Mouse (Mus musculus) CD4-positive, CD25-positive, alpha-beta regulatory T cell, adult 4 months (primary cell): ENCODE measurements around the gene Rom1. TPM values are rescaled to one million over a fixed set of nuclear protein-coding genes. Genes with fewer than 3 reads are reported as not detected.
"Not testable (repeated sequence)": the region's sequence is repeated elsewhere in the genome, so short reads cannot be mapped to it uniquely, and the experiment has no call there.

Experiments used
- ATAC-seq: one replicate; pipeline ENCODE4 v1.8.0; 2017
- polyA plus RNA-seq, 2 experiments: library from polyadenylated mRNA; unstranded; fragments of 100-300 nt; shearing (Covaris generic); gene quantifications; one replicate each; pipeline ENCODE4 v1.2.1; 2017

The Rom1 gene
- polyA plus RNA-seq: 1 to 10 TPM; 5.1 to 9.2 TPM

DNA sequence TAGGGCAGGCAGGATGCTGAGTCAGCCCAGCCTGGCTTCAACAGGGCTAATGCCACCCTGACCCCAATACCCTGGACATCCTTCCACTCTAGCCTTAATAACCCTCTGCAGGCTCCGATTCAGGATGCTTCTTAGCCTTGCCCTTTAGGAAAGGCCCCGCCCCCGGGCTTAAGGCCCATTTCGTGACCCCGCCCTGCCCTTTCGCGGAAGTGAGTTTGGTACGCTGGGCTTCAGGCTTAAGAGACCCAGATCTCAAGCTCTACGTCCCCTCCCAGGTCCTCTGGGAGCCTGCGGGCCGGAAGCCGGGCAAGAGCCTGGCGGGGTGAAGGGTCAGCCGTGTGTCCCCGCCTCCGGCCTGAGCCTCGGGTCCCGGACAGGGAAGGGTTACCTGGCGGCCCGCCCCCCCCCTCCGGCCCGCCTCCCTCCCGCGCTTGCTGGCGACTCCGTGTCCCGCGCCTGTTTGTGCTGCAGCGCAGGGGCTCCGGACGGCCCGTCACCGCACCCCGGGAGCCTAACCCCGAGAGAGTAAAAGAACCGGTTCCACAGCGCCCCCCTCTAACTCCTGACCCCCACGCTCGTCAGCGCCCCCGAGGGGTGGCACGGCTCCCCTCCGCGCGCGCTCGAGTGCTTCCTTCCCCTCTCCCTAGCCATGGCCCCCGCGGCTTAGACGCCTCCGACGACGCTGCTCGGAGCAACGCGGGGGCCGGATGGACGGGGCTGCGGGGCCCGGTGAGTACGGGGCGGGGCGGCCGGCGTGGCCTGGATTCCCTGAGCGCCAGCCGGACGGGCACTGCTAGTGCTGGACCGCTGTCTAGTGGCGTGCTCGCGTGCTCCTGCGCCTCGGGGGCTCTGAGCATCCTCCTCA, at the start of gene Rom1, which contains the start of gene Eml3:
TSS of gene Rom1 (minus strand) at position 133 of the 865 bp plus-strand sequence.
TSS of gene Eml3 (plus strand) at position 329 of the 865 bp plus-strand sequence.
- ATAC-seq: peak; percentile 70

DNA sequence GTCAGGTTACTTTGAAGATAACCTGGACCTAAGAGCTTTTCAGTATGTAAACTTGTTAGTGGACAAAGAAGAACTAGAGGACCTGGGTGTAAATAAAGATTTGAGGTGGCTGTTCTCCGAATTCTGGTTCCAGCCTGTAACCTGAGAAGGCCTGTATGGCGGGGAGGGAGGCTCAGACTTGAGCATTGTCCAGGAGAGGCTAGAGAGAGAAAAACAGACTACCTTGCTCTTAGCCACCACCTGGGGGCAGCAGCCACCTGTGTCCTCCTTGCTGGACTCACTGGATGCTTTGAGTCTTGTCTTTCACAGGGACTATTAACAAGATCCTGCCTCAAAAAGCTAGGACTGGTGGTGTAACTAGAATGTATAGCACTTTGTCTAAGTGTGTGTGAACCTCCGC, 47.4 kb upstream of the Rom1 start:
- ATAC-seq: peak; percentile 74

DNA sequence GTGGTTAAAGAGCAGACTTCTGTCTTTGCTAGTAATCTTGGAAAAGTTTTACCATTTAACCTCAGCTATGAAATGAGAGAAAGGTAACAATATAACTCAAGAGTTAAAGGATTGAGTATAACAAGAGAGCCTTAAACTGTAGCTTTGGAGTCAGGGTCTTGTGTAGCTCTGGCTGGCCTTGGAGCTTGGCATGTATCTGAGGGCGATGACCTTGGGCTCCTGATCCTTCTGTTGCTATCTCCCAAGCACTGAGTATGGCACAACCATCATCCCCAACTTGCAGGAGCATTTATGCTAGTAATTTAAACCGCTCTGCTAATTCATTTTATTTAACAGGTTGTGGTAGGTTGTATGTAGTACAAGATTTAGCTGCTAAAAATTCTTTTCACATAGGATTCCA, 46.3 kb upstream of the Rom1 start:
- ATAC-seq: no peak

DNA sequence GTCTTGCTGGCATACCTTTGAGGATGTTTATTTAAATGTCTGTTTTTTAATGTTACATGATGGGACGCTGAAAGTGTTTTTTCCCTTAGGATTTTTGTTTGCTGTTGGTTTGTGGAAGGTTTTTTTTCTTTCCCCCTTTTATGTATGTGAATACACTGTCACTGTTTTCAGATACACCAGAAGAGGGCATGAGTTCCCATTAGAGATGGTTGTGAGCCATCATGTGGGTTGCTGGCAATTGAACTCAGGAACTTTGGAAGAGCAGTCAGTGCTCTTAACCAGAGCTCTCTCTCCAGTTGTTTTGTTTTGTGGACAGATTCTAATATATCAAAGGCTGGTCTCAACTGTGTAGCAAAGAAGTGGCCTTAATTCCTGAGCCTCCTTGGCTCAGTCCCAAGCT, 45.5 kb upstream of the Rom1 start:
- no peak for ATAC-seq

DNA sequence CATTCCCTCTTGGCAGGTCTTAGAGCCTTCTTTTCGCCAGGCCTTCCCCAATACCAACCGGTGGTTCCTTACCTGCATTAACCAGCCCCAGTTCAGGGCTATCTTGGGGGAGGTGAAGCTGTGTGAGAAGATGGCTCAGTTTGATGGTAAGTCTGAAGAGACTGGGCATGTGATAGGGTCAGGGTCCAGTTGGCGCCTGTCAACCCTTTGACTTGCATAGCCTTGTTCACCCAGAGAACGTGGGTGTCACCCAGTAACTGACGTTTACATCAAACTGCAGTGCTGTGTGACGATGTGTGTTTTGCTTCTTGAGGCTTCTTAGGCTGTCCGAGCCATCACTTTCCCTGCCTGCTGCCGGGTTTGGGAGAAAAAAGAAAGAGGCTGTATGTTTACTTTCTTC, 43.3 kb upstream of the Rom1 start:
- ATAC-seq: not testable (repeated sequence)

DNA sequence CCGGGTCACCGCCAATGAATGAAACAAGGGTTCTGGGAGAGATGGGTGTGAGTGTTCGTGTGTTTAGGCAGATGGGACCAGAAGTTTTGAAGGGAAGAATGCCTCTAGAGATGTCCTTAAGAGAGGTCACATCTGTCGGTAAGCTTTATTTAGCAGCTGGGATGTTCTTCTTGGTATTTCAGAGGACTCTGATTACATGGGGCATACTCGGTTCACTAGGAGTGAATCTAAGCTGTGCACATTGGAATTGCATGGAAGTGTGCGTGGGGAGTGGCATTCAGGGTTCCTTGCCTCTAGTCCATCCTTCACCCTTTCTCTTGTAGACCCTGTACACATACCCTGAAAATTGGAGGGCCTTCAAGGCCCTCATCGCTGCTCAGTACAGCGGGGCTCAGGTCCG, 38.7 kb upstream of the Rom1 start:
- no peak for ATAC-seq

DNA sequence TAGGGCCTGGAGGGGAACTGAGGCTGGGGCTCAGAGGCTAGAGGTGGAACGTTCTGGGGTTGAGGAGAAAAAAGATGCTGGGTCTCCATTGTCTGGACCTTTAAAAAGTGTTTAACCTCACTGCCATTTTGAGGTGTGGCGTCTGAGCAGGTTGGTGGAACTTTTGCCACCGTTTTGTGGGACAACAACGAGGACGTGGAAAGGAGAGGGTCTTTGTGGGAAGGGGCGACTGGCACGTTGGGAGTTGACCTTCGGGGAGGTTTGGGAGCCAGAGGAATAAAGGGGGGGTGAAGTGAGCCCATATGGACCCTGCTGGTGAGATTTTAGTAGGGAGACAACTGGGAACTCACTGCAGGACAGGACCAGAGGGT, 38.2 kb upstream of the Rom1 start:
- no peak for ATAC-seq

DNA sequence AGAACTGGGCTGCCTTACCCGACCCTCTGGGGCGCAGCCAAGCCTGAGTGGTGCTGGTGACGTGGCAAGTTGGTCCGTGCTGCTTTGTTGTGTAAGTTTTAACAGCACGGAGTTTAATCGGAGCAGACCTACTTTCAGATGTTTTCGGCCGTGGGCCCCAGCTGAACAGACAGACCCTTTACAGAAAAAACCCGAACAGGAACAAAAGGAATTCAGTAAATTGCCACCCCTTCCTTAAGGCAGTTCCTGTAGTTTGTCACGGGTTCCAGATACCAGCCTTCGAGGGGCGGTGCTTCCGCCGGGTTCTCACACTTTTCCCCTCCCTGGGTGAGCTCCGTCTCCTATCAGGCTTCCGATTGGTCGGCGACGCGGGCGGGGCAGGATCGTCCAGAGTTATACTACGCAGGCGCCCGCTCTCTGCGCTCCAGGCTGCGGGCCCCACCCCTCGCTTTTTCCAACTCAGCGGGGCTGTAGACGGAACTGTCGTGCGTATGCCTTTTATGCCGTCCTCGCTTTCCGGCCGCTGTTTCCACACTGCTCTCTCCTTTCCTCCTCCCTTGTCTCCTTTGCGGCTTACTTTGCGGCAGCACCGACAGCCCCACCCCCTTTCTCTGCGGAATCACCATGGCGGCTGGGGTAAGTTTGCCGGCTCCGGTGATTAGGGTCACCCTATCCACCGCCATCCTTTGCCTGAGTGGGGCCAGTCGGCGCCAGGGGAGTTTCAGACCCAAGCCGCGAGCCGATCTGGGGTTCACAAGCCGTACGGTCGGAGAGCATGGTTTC, 37.6 kb upstream of the Rom1 start, which contains the start of gene Eef1g:
TSS of gene Eef1g (plus strand) at position 452 of the 783 bp plus-strand sequence.
- ATAC-seq: peak; percentile 96

DNA sequence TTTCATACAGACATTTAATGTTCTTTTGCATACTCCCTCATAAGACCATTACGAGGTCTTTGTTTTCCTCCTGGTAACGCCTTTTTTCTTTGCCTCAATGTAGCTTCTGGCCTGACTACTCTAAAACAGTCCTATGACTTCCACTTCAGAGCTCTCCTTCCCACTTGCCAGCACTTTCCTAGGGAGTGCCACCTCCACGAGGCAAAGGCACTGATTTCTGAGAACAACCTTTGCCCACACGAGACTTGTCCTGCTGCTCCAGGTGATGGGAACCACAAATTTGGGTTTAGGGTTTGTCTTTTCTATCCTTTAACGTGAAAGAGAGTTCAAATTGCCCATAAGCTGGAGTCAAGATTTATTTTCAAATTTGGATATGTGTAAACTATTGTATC, 37.0 kb upstream of the Rom1 start:
- no peak for ATAC-seq

DNA sequence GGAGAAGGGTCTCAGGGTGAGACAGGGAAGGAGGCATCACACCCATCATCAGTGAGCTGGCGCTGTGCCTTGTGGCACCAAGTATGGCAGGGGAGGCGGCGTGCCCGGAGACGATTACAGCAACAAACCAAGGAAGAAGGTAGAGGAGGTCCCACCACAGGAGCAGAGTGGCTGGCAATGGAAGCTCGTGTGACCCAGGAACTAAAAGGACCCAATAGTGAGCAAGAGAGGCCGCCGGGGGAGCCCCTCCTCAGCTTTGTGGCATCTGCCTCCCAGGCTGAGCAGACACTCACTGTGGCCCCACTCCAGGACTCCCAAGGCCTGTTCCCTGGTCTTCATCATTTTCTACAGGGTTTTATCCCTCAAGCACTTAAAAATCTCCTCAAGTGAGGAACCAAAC, 36.6 kb upstream of the Rom1 start:
- ATAC-seq: no peak

DNA sequence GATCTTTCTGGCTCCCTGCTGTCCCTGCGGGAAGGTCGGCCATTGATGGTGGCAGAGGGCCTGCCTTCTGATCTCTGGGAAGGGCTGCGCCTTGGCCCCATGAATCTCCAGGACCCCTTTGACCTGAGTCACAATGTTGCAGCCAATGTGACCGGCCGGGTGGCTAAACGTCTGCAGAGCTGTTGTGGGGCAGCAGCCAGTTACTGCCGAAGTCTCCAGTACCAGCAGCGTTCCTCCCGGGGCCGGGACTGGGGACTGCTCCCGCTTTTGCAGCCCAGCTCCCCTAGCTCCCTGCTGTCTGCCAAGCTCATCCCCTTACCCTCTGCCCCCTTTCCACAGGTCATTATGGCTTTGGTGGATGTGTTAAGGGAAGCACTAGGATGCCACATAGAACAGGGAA, 35.9 kb upstream of the Rom1 start:
- no peak for ATAC-seq

DNA sequence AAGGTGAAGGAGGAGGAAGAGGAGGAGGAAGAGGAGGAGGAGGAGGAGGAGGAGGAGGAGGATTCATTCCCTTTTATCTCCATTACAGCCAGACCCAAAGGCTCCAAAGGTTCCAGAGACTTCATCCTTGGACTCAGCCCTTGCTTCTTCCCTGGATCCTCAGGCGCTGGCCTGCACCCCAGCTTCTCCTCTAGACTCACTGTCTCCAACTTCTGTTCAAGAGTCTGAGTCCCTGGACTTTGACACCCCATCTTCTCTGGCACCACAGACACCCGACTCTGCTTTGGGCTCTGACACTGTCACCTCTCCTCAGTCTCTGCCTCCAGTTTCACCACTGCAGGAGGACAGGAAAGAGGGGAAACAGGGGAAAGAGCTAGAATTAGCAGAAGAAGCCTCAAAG, 33.1 kb upstream of the Rom1 start:
- no peak for ATAC-seq

DNA sequence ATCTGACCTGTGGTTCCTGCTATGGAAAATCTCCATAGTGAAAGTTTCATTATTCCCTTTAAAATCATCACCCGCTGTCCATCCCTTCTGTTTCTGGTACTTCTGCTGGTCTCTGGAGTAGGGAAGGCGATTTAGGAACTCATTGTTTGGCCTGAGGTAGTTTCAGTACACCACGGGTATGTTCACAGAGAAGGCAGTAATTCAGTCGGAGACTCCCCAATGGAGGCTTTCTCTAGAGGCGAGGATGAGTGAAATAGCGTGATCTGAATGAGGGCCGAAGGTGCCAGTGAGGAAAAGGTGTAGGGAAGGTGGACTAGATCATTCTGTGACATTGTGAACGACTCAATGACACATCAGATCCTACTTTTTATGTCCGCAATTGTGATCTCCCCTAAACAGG, 25.0 kb upstream of the Rom1 start:
- no peak for ATAC-seq

DNA sequence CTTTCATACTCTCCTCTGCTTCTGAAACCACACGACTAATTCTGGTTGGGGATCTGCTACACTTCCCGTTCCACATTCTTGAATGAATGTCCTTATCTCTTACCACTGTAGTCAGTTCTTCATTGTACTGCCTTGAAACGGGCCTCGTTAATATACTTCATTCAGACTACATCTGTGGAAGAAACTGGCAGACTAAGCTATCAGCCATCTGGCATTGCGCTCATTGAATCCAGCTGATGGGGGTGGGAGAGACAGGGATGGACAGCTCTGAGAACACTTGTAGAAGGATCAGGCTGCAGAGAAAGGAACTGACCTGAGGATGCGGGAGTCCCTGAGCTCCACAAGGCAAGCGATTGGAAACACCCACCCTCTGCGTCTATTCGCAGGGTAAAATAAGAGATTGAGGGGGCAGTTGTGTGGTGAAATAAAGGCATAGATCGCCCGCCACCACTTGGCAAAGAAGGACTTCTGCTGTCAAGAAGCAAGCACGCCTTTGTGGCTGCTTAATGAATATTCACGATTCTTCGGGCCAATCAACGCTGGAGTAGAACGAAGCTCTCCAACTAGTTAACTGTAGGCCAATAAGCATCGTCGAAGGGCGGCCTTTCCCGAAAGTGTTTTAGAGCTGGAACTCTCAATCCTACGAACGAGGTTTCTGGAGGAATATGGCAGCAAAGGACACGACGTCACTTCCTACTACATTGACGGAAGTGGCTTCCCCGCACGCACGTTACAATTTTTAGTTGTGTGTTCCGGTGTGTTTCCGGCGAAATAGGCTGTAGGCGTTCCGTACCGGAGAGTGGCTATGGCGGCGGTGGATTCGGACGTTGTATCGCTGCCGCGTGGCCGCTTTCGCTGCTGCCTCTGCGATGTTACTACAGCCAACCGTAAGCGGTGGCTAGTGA, 24.2 kb upstream of the Rom1 start, which contains the start of gene Tut1:
TSS of gene Tut1 (plus strand) at position 713 of the 905 bp plus-strand sequence.
- peak; percentile 96 for ATAC-seq

DNA sequence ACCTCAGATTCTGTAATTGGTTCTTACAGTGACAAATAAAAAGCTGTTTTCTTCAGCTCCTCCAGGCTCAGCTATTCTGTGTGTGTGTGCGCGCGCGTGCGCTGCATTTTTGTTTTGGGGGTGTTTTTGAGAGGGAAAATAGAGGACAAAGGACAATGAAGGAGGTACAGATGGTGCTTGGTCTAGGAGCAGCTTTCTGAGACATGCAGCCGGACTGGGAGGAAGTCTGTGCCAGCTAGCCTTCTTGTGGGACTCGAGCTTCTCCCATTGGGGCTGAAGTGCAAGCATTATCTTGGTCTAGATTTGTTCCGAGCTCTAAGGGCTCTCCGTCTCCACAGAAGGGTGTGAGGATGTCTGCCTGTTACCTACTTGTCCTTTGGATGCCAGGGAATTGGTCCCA, 23.1 kb upstream of the Rom1 start:
- ATAC-seq: no peak

DNA sequence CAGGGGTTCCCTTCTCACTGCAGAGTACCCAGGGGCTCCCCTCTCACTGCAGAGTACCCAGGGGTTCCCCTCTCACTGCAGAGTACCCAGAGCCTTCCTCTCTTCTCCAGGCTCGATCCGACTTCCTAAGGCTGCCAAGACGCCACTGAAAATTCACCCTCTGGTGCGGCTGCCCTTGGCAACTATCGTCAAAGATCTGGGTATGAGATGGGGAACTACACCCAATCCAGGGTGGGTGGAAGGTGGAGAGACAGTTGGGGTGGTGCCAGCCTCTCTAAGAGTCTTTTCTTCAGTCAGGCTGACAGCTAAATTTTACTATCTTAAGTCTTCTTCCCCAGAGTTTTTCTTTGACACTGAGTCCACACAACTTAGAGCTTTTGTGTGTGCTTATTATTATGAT, 21.0 kb upstream of the Rom1 start:
- no peak for ATAC-seq

DNA sequence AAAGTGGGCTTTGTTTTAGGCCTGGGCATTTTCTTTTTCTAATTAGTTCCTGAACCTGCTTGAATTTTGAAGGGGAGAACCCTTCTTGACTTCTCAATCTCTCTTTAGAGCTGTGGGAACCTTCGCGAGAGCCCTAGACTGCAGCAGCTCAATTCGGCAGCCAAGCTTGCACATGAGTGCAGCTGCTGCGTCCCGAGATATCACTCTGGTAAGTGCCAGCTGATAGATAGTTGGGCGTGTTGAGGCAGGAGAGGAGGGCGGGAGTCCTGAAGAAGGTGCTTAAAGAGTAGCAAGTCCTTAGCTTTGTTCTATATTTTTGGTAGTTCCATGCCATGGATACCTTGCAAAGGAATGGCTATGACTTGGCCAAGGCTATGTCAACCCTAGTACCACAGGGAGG, 17.8 kb upstream of the Rom1 start:
- ATAC-seq: no peak

DNA sequence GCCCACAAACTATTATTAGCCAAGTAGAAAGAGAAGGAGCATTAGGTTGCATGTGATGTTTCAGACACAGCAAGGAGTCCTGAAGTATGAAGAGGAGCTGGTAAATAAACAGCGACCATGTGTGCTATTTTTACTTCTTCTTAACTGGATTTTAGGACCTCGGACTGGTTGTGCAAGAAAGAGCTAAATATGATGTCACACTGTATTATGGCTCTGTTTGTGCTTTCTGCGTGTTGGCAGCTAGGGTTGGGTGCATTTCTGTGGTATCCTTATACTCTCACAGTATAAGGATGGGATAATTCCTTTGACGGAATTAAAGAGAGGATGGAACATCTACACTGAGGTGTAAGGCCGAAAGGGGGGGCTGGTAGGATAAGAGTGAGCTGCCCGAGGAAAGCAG, 16.1 kb upstream of the Rom1 start:
- ATAC-seq: no peak

DNA sequence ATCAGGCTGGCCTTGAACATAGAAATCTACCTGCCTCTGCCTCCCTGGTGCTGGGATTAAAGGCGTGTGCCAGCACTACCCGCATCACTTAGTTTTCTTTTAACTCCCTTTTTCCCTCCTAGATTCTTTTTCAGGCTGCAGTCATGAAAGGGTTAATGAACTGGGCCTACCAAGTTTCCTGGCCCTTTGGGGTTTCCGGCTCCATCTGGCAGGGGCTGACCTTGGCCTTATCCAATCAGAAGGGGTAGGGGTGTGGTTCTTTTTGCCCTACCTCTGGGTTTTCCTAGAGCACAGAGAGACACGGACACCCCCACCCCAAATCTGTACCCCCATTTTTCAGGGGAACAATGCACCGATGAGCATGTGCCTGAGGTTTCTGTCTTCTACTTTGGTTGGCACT, 15.6 kb upstream of the Rom1 start:
- no peak for ATAC-seq

DNA sequence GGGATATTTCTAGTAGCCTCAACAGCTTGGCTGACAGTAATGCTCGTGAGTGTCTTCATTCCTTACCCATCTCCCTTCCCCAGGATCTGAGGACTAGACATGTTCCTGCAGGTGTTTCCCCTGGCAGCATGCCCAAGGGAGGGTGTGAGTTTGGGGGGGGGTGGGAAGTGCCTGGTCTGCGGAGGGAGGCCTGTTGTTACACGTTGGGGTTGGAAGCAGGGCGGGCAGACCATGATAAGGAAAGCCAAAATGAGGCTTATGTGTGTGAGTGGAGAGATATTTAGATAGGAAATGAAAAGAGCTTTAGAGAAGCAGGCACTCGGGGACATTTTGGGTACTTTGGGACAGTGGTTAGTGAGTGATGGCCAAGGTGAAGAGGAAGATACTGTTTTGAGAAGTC, 14.9 kb upstream of the Rom1 start:
- no peak for ATAC-seq

DNA sequence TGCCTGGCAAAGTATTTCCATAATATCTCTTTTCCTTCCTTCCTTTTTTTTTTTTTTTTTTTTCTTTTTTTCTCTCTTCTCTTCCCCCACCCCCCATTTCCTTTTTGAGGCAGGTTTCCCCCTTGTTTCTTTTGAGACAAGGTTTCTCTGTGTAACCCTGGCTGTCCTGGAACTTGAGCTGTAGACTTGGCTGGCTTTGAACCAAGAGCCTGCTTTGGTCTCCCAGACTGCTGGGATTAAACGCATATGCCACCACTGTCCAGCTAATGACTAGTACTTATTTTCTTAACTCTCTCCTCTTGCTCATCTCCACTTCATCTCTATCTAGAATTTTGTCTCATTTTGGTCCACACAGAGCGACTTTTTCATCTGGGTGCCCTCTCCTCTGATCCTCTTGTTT, 13.9 kb upstream of the Rom1 start:
- no peak for ATAC-seq

DNA sequence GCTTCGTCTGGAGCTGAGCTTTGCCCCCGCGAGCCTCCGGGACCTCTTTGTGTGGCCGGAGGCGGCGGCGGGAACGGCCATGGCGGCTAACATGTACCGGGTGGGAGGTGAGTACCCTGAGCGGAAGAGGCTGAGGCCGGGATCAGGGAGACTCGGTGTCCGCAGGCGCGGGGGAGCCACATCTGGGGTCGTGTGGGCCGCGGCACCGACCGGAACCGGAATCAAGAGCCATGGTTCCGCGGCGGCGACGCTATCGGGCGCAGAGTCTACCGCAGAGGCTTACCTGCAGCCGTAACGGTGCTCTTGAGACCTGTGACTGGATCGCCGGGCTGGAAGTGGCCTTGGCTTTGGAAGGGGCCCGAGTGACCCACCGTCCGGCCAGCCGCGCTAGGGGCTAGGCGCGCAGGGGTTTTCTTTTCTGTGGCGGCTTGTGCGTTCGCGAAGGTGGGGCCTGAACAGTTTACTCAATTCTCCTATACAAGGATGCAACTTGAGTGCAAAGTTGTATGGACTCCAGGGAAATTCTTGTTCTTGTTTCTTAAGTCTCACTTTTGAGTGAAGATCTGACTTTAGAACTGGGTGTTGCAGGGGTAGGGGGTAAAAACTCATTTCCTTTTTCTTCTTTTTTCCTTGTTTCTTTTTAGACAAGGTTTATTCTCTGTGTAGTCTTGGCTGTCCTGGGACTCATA, 13.3 kb upstream of the Rom1 start:
- ATAC-seq: peak; percentile 46
